Mouse (Mus musculus) intestine, embryonic 16.5 days (tissue): ENCODE measurements at regions not wholly inside any gene's neighbourhood (a gene's known extent, or its start where the extent isn't known, plus 50 kb on each side); places are given as distances from the start of the nearest gene placed in this dataset.

Experiments
- ATAC-seq: fragments of 200-750 bp; cut with Nextera tagmentation; 2 replicates; pipeline ENCODE4 v1.8.0; 2017; ENCODE audit warnings: moderate TSS enrichment, moderate library complexity
- H3K27ac ChIP-seq: fragments of 300-500 bp; sonication (generic); 2 replicates; pipeline ENCODE4 v1.5.1; 2014; ENCODE audit warnings: mild to moderate bottlenecking, low read length
- H3K27me3 ChIP-seq: fragments of 300-500 bp; sonication (generic); replicated peaks from 2 replicates; pipeline ENCODE4 v1.6.1; 2014; ENCODE audit warnings: low read length, control low read depth, mixed read lengths; ENCODE audit not compliant: control insufficient read depth, insufficient read depth
- H3K36me3 ChIP-seq: fragments of 300-500 bp; sonication (generic); 2 replicates; pipeline ENCODE4 v1.6.1; 2014; ENCODE audit warnings: low read length, control low read depth; ENCODE audit not compliant: control insufficient read depth, insufficient read depth
- H3K4me1 ChIP-seq: fragments of 300-500 bp; sonication (generic); 2 replicates; pipeline ENCODE4 v1.6.1; 2014; ENCODE audit warnings: low read length, control low read depth, mixed read lengths; ENCODE audit not compliant: control insufficient read depth, insufficient read depth
- H3K4me2 ChIP-seq: fragments of 300-500 bp; sonication (generic); 2 replicates; pipeline ENCODE4 v1.6.1; 2014; ENCODE audit warnings: low read depth, low read length, control low read depth
- H3K4me3 ChIP-seq: fragments of 300-500 bp; sonication (generic); 2 replicates; pipeline ENCODE4 v1.5.1; 2014; ENCODE audit warnings: mild to moderate bottlenecking, low read length
- H3K9ac ChIP-seq: fragments of 300-500 bp; sonication (generic); 2 replicates; pipeline ENCODE4 v1.6.1; 2014; ENCODE audit warnings: low read depth, low read length
- H3K9me3 ChIP-seq: fragments of 300-500 bp; sonication (generic); 2 replicates; pipeline ENCODE4 v1.6.1; 2016; ENCODE audit warnings: low read length, control low read depth; ENCODE audit not compliant: control insufficient read depth
- WGBS: fragments of 180-500 bp; shearing (Covaris S2); extraction: QIAGEN DNeasy Blood & Tissue Kit; methylation state at CpG from one replicate; pipeline ENCODE4 v1.1.7; 2014; 5-methylcytosine and 5-hydroxymethylcytosine counted together

DNA sequence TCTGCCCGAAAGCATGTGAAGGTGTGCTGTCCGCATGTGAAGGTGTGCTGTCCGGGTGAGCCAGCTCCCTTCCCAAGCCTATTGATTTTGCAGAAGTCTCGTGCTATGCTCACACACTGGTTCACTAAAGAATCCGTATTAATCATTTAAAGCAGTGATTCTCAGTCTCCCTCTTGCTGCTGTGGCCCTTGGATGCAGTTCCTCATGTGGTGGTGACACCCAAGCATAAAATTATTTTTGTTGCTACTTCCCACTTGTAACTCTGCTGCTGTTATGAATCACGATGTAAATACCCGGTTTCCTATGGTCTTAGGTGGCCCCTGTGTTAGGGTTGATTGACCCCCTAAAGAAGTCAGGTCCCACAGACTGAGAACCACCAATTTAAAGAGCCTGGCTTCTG is 55.7 kb upstream of the Emb start:
- no peak overlapping the region for H3K9ac ChIP-seq
- WGBS: 86% methylated on average over 7 of the region's 7 CpGs
- H3K4me2 ChIP-seq: no peak overlapping the region
- no peak overlapping the region for H3K4me3 ChIP-seq
- H3K4me1 ChIP-seq: no peaks in the 10 kb centered on the region
- no peaks in the 10 kb centered on the region for H3K36me3 ChIP-seq
- H3K27me3 ChIP-seq: no peaks in the 10 kb centered on the region
- no peaks in the 10 kb centered on the region for H3K9me3 ChIP-seq
- no peak overlapping the region for H3K27ac ChIP-seq
- no peak for ATAC-seq

DNA sequence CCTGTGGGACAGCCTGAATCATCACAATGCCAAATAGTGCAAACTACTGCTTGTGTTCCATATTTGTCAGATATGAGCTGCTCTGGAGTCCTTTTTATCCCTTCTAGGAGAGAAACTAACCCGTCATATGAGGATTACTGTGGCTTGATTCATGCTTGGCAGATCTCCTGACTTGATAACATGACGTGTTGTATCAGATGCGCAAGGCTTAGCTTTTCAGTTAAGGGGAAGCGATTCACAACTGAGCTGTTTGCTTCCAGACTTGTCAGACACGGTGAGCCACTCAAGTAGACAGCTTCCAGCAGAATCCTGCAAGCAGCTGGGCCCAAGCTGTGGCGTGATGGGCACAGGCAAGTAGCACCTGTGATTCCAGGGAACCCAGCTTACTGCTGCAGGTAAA is 64.5 kb upstream of the Emb start:
- Histone ChIP-seq H3K4me2 (no peak overlapping the region), H3K4me1 (no peaks in the 10 kb centered on the region), H3K36me3 (no peaks in the 10 kb centered on the region), H3K27ac (no peak overlapping the region), H3K9me3 (no peaks in the 10 kb centered on the region), H3K27me3 (no peaks in the 10 kb centered on the region), H3K9ac (no peak overlapping the region), H3K4me3 (no peak overlapping the region)
- no peak for ATAC-seq
- WGBS: 72% methylated on average over 6 of the region's 6 CpGs

DNA sequence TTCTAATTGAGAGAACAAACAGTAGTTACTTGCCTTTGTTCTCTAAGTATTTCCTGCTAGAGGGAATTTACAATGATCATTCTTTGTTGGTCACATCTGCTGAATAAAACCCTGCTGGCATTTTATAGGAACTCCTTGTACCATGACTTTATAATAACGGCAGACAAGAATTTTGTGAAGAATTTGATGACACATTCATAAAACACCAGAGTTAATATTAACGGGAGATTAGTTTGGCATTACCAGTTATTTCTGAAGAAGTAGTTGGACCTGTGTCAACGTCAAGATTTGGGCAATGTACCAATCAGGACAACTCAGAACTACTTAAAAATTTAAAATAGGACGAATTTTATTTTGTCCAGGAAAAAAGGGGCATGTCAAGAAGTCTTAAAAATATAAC is 65.1 kb upstream of the Emb start:
- WGBS: 75% methylated on average over 4 of the region's 4 CpGs

DNA sequence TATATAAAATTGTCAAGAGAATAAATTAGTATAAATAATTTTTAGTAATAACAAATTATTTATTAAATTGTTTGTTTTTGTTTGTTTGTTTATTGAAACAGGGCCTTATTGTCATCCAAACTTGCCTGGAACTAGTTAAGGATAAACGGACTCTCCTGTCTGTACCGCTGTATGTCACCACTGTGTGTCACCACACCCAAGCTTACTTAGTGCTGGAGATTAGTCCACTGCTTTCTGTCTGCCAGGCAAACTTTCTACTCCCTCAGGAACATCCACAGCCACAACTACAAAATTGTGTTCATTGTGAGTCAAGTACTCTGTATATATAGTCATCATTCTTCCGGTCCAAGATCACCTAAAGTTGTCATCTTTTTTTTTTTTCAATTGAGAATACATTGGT is 74.0 kb upstream of the Emb start:
- ATAC-seq: no peak
- no peak overlapping the region for H3K27ac ChIP-seq
- WGBS: 82% methylated on average over 3 of the region's 3 CpGs

More for the DNA sequence above, 65.1 kb upstream of the Emb start:
- Histone ChIP-seq H3K36me3 (no peaks in the 10 kb centered on the region), H3K27ac (no peak overlapping the region), H3K9me3 (no peaks in the 10 kb centered on the region), H3K4me1 (no peaks in the 10 kb centered on the region), H3K4me3 (no peak overlapping the region), H3K4me2 (no peak overlapping the region), H3K27me3 (no peaks in the 10 kb centered on the region), H3K9ac (no peak overlapping the region)
- no peak for ATAC-seq

DNA sequence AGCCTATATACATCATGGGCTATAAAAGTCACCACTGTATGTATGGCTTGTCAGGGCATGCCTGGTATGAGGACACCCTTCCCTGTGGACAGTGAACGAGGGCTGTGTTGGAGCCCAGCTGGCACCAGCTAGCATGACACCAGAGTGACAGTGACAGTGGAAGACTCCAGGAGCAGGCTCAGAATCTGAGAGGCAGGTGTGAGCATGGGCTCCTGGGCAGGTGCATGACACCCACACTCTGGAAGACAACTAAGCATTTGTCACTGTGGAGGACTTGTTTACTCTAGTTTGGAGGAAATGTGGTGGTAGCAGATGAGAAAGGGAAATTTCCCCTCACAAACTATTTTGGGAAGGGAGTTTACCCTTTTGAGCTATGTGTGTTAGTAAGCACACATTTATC is 76.2 kb upstream of the Emb start:
- 67% methylated on average over 1 of the region's 1 CpGs for WGBS
- H3K27me3 ChIP-seq: no peaks in the 10 kb centered on the region
- no peak overlapping the region for H3K9ac ChIP-seq
- no peak for ATAC-seq
- no peak overlapping the region for H3K4me2 ChIP-seq
- no peak overlapping the region for H3K27ac ChIP-seq
- H3K36me3 ChIP-seq: no peaks in the 10 kb centered on the region
- H3K4me3 ChIP-seq: no peak overlapping the region
- H3K4me1 ChIP-seq: no peaks in the 10 kb centered on the region
- H3K9me3 ChIP-seq: no peaks in the 10 kb centered on the region

More for the DNA sequence above, 74.0 kb upstream of the Emb start:
- no peaks in the 10 kb centered on the region for H3K4me1 ChIP-seq
- H3K9ac ChIP-seq: no peak overlapping the region
- H3K4me2 ChIP-seq: no peak overlapping the region
- H3K36me3 ChIP-seq: no peaks in the 10 kb centered on the region
- H3K9me3 ChIP-seq: no peaks in the 10 kb centered on the region
- no peak overlapping the region for H3K4me3 ChIP-seq
- no peaks in the 10 kb centered on the region for H3K27me3 ChIP-seq

DNA sequence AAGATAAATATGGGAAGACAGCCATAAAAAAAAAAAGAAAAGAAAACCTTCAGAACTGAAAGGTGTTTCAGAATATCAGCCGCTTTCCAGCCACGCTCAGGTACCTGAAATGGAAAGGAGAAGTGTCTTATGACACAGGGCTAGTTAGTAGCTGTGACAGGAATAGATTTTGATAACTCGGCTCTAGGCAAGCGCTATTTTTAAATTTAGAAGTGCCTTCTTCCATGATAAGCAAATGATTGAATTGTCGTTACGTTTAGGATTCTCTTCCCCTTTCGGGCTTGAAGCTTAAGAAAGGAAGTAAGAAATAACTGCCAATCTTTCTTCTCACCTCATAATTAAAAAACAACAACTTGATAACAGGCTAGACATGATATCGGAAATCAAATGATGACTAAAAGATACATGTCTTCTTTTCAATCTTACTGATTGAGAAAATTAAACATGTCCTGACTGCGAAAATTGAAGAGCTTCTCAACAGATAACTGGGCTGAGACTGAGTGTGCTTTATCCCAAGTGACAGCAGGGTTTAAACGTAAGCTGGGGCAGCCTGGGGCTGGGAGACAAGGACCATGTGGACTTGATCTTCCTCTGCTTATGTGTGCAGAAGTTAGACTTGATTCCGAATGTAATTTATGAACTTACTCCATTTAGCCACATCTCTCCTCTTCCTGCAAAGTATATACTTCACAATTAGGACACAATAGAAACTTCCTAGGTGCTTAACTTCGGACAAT is 80.4 kb upstream of the Emb start:
- Histone ChIP-seq H3K27ac (no peak overlapping the region), H3K27me3 (no peaks in the 10 kb centered on the region), H3K36me3 (no peaks in the 10 kb centered on the region), H3K4me2 (no peak overlapping the region), H3K9ac (no peak overlapping the region), H3K4me3 (no peak overlapping the region), H3K4me1 (no peaks in the 10 kb centered on the region), H3K9me3 (no peaks in the 10 kb centered on the region)
- WGBS: 78% methylated on average over 12 of the region's 12 CpGs
- no peak for ATAC-seq

DNA sequence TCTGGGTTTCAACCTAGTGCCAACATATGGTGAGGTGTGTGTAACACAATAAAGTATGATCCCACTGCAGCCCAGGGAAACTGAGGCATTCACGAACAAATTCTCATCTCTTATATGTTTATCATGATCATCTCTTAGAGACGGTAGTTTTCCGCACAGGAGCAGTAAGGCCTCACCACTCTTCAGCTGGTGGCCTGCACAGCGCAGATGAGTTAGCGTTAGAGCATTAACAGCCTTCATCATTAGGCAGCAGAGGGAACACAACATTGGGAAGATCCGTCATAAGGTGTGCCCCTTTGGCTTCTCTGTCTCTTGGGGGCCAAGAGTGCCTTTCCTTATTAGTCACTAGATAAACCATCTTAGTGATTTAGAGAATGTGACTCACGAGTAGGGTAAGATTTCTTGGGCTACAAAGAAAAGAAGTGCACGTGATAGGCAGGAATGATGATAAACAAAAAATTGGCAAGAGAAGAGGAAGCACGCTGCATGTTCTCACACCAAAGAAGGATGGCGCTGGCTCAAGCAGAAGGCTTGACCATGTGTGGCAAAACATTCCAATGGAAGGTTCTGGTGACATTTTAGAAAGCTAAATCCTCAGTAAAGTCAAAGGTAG is 81.1 kb upstream of the Emb start:
- 77% methylated on average over 10 of the region's 10 CpGs for WGBS
- H3K4me1 ChIP-seq: no peaks in the 10 kb centered on the region
- H3K9me3 ChIP-seq: no peaks in the 10 kb centered on the region
- H3K9ac ChIP-seq: no peak overlapping the region
- ATAC-seq: no peak
- H3K27me3 ChIP-seq: no peaks in the 10 kb centered on the region
- no peak overlapping the region for H3K4me3 ChIP-seq
- H3K36me3 ChIP-seq: no peaks in the 10 kb centered on the region
- no peak overlapping the region for H3K4me2 ChIP-seq
- no peak overlapping the region for H3K27ac ChIP-seq

DNA sequence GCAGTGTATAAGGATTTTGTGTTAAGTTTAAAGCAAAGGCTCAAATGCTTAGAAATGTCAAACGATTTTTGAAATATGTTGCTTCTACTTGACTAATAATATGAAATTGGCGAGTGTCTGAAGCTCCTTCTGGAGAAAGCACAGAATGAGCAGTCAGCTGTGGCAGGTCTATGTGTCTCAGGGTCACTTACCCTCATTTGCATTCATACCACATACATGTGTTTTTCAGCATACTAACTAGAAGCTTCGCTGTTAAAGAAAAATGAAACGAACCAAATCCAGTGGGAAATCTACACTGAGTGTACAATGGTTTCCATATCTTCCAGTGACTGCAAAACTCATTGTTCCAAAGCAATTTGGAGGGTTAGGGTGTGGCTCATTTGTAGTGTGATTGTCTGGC is 88.7 kb upstream of the Emb start:
- H3K9ac ChIP-seq: no peak overlapping the region
- 71% methylated on average over 4 of the region's 4 CpGs for WGBS
- no peak overlapping the region for H3K27ac ChIP-seq
- H3K4me1 ChIP-seq: no peaks in the 10 kb centered on the region
- no peaks in the 10 kb centered on the region for H3K27me3 ChIP-seq
- H3K4me3 ChIP-seq: no peak overlapping the region
- H3K4me2 ChIP-seq: no peak overlapping the region
- no peaks in the 10 kb centered on the region for H3K9me3 ChIP-seq
- no peaks in the 10 kb centered on the region for H3K36me3 ChIP-seq
- ATAC-seq: no peak

DNA sequence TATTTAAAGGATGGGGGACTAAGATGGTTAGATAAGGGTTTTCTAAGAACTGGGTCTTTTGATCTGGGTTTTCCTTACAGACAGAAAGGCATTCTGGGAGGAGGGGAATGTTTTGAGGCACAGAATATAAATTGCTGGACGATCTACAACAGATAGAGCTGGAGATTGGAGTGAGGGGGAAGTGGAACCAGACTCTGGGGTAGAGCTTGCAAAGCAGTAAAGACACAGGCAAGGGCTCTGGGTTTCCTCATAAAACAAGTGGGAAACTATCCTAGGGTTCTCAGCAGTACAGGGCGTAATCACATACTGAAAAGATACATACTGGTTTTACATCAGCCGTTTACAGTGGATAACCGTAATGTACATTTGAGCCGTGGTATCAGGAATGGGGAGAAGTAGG is 89.5 kb upstream of the Parp8 start:
- Histone ChIP-seq H3K9ac (no peak overlapping the region), H3K27ac (no peak overlapping the region), H3K4me2 (no peak overlapping the region), H3K4me1 (no peaks in the 10 kb centered on the region), H3K27me3 (no peaks in the 10 kb centered on the region), H3K36me3 (no peaks in the 10 kb centered on the region), H3K9me3 (no peaks in the 10 kb centered on the region), H3K4me3 (no peak overlapping the region)
- ATAC-seq: no peak
- 77% methylated on average over 5 of the region's 5 CpGs for WGBS

DNA sequence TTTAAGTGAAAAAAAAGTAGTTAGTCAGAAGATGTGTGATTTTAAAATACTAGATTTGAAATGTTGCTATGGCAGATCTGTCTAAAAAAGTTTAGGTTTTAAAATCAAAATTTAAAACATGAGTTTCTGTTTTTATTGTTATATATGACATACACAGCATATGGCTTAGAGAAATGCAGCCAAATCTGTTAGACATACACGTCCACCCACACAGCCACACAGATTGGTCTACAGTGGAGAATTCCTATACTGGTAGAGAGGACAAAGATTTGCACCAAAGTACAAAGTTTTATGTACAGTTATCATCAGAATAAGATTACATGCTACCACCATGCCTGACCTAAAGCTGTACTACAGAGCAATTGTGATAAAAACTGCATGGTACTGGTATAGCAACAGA is 87.1 kb upstream of the Parp8 start:
- no peak overlapping the region for H3K27ac ChIP-seq
- H3K4me1 ChIP-seq: no peaks in the 10 kb centered on the region
- WGBS: 72% methylated on average over 1 of the region's 1 CpGs
- no peaks in the 10 kb centered on the region for H3K9me3 ChIP-seq
- H3K27me3 ChIP-seq: no peaks in the 10 kb centered on the region
- no peaks in the 10 kb centered on the region for H3K36me3 ChIP-seq
- no peak overlapping the region for H3K4me3 ChIP-seq
- H3K4me2 ChIP-seq: no peak overlapping the region
- no peak overlapping the region for H3K9ac ChIP-seq
- ATAC-seq: no peak
